Mouse (Mus musculus) stomach, embryonic 14.5 days (tissue): ENCODE data around the gene Tbx15. TPM values are rescaled to one million over a fixed set of nuclear protein-coding genes. Genes with fewer than 3 reads are reported as not detected.

ENCODE experiments used
- ATAC-seq: fragments of 200-750 bp; cut with Nextera tagmentation; 2 replicates; pipeline ENCODE4 v1.8.0; 2017; ENCODE audit warnings: low read depth, moderate TSS enrichment; ENCODE audit not compliant: insufficient number of reproducible peaks, insufficient read depth, low FRiP score
- H3K27ac ChIP-seq: fragments of 300-500 bp; sonication (generic); 2 replicates; pipeline ENCODE4 v1.5.1; 2014; ENCODE audit warnings: mild to moderate bottlenecking, low read length, moderate library complexity, mixed read lengths
- H3K27me3 ChIP-seq: fragments of 300-500 bp; sonication (generic); 2 replicates; pipeline ENCODE4 v1.6.1; 2014; ENCODE audit warnings: low read length, control low read depth, mixed read lengths; ENCODE audit not compliant: control insufficient read depth, insufficient read depth
- H3K36me3 ChIP-seq: fragments of 300-500 bp; sonication (generic); 2 replicates; pipeline ENCODE4 v1.6.1; 2014; ENCODE audit warnings: mild to moderate bottlenecking, control low read depth, low read length, moderate library complexity, mixed read lengths; ENCODE audit not compliant: control insufficient read depth, insufficient read depth
- H3K4me1 ChIP-seq: fragments of 300-500 bp; sonication (generic); 2 replicates; pipeline ENCODE4 v1.6.1; 2014; ENCODE audit warnings: low read length, control low read depth, mixed read lengths; ENCODE audit not compliant: control insufficient read depth, insufficient read depth
- H3K4me2 ChIP-seq: fragments of 300-500 bp; sonication (generic); replicated peaks from 2 replicates; pipeline ENCODE4 v1.6.1; 2014; ENCODE audit warnings: low read depth, low read length, control low read depth
- H3K4me3 ChIP-seq: fragments of 300-500 bp; sonication (generic); 2 replicates; pipeline ENCODE4 v1.5.1; 2014; ENCODE audit warnings: low read depth, low read length, control low read depth
- H3K9ac ChIP-seq: fragments of 300-500 bp; sonication (generic); replicated peaks from 2 replicates; pipeline ENCODE4 v1.6.1; 2014; ENCODE audit warnings: low read depth, mild to moderate bottlenecking, control low read depth, low read length, moderate library complexity, mixed read lengths
- H3K9me3 ChIP-seq: fragments of 300-500 bp; sonication (generic); 2 replicates; pipeline ENCODE4 v1.6.1; 2016; ENCODE audit warnings: low read depth, low read length, control low read depth; ENCODE audit not compliant: control insufficient read depth
- WGBS: fragments of 180-500 bp; shearing (Covaris S2); extraction: QIAGEN DNeasy Blood & Tissue Kit; methylation state at CpG from one replicate; pipeline ENCODE4 v1.1.7; 2014; 5-methylcytosine and 5-hydroxymethylcytosine counted together
- polyA plus RNA-seq: library from polyadenylated mRNA; unstranded; fragments of >200 nt; fragmentation: Nextera tagmentation; extraction: Ambion mirVana; gene quantifications from 2 replicates; pipeline ENCODE4 v1.2.1, GENCODE M21; 2014

The Tbx15 gene
- polyA plus RNA-seq, 1 experiment from 2014 or later: 0.13 TPM

DNA sequence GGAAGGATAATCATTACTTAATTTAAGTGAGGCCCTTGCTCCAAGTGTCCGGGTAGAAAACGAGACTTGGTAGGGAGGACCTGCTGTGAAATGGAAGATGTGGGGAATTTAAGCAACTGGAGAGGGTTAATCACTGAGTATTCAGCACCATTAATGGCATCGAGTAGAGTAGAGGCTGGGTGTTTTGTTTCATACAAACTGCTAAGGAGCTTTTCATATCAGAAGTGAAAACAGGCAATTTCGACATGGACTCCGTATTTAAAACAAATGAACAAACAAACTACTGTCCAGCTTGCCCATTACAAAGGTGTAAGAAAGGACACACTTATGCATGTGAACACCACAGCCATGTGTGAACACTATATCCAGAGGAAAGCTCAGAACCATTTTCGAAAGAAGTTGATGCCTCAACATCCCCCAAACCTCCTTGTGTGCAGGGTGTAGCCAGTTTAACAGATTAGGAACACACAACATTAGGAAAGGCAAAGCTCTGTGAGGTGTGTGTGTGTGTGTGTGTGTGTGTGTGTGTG lies 19.6 kb downstream of the Tbx15 start:
- WGBS: 11% methylated on average over 6 of the region's 6 CpGs
- no peak overlapping the region for H3K27ac ChIP-seq
- no peaks in the 10 kb centered on the region for H3K36me3 ChIP-seq
- H3K4me3 ChIP-seq: no peak overlapping the region
- H3K4me1 ChIP-seq: no peaks in the 10 kb centered on the region
- no peak overlapping the region for H3K9ac ChIP-seq
- no peak overlapping the region for H3K4me2 ChIP-seq
- peaks cover 55% of the 10 kb centered on the region for H3K27me3 ChIP-seq
- no peaks in the 10 kb centered on the region for H3K9me3 ChIP-seq
- no peak for ATAC-seq

DNA sequence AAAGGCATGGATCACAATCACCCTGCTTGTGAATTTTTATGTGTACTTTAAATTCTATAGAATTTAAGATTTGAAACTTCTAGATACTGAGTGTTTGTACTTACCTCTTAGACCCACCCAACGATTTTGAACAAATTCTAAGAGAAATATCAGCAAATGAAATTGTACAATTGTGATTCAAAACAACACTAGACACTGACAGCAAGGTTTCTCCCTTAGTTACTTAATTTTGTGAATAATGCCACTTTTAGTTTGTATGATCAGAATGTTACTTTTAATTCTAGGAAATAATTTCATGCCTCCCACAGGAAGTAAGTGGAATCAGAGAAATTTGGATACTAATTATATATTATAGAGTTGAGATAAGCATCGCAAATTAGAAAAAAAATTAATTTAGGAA lies 20.2 kb downstream of the Tbx15 start:
- Histone ChIP-seq H3K4me3 (no peak overlapping the region), H3K36me3 (no peaks in the 10 kb centered on the region), H3K4me1 (no peaks in the 10 kb centered on the region), H3K4me2 (no peak overlapping the region), H3K27ac (no peak overlapping the region), H3K9me3 (no peaks in the 10 kb centered on the region), H3K9ac (no peak overlapping the region), H3K27me3 (peaks cover 57% of the 10 kb centered on the region)
- 38% methylated on average over 2 of the region's 2 CpGs for WGBS
- ATAC-seq: no peak

DNA sequence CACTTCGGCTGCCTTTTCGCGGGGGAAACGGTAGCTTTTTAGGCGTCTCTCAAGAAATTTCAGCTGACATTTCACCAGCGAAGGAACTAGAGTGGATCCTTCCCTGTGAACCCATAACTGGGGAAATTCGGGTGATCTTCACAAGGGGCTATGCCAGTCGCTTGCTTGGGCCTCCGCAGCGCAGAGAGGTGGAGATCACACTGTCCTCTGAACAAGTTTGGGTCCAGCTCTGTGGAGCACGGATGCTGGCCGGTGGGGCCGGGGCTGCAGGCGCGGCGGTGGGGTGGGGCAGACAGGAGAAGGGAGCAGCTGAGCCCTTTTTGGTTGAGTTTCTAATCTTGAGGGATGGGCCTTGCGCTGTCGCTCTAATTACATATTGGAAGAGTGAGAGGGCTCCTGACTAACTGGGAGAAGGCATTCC lies 21.2 kb downstream of the Tbx15 start:
- Histone ChIP-seq H3K4me1 (no peaks in the 10 kb centered on the region), H3K4me2 (no peak overlapping the region), H3K36me3 (no peaks in the 10 kb centered on the region), H3K27me3 (peaks cover 47% of the 10 kb centered on the region), H3K9ac (no peak overlapping the region), H3K4me3 (no peak overlapping the region), H3K27ac (no peak overlapping the region), H3K9me3 (no peaks in the 10 kb centered on the region)
- WGBS: under 1% methylated on average over 18 of the region's 18 CpGs
- ATAC-seq: no peak

DNA sequence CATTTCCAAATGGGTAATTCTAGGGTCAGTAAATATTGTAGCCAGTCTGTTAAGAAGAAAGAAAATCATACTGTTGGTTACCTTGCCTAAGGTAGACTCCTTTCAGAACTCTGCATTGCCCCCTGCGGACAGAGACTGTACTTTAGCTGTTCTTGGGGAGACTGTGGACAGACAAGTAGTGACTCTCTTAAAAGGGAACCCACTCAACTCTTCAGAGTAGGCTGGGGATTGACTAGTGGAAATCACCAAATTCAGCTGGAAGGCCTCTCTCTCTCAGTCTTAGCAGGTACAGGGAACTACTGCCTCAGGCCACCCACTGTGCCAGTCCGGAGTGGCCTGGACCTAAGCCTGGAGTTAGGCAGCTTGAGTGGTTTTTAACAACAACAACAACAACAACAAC lies 21.8 kb downstream of the Tbx15 start:
- H3K27me3 ChIP-seq: peaks cover 48% of the 10 kb centered on the region
- no peaks in the 10 kb centered on the region for H3K36me3 ChIP-seq
- no peak overlapping the region for H3K4me2 ChIP-seq
- no peaks in the 10 kb centered on the region for H3K9me3 ChIP-seq
- no peak overlapping the region for H3K4me3 ChIP-seq
- H3K9ac ChIP-seq: no peak overlapping the region
- ATAC-seq: no peak
- WGBS: 9% methylated on average over 2 of the region's 2 CpGs
- H3K27ac ChIP-seq: no peak overlapping the region
- H3K4me1 ChIP-seq: no peaks in the 10 kb centered on the region

DNA sequence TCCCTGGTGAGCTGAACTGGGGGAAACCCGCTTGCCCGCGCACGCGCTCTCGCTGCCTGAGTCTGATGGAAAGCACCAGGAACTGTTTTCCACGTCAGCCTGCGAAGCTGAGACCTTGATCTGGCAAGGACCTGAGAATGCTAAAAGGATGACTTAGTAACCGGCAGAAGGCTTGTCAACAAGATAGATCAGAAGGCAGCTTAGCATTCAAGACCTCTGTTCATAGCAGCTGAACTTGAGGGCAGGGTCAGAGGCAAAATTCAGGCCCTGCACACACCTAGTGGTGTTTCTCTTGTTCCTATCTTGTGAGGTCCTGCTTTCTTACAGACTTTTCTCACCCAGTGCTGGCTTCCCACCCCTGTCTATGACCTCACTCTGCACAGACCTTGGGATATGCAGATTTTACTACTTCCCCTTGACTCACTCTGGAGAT lies 23.3 kb downstream of the Tbx15 start:
- no peak overlapping the region for H3K4me2 ChIP-seq
- no peaks in the 10 kb centered on the region for H3K4me1 ChIP-seq
- H3K9me3 ChIP-seq: no peaks in the 10 kb centered on the region
- 14% methylated on average over 9 of the region's 9 CpGs for WGBS
- no peak for ATAC-seq
- H3K9ac ChIP-seq: no peak overlapping the region
- no peak overlapping the region for H3K4me3 ChIP-seq
- H3K27me3 ChIP-seq: peaks cover 41% of the 10 kb centered on the region
- H3K27ac ChIP-seq: no peak overlapping the region
- no peaks in the 10 kb centered on the region for H3K36me3 ChIP-seq

DNA sequence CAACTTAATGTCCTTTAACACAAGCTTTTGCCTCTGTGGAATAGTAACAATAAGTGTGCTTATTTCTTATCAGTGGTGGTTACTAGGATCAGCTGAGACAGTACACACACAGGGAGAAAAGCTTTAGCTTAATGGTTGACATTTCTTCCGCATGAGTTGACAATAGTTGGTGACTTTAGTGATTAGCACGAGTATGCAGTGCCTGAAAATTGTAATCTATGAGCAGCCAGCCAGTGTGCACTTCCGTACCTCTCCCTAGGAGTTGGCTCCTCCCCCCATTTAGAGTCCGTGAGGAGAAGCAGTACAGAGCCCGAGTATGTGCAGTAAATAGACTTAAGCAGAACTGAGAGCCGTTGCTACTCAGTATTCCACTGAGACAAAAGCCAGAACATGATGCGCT lies 24.5 kb downstream of the Tbx15 start:
- no peaks in the 10 kb centered on the region for H3K4me1 ChIP-seq
- 27% methylated on average over 7 of the region's 7 CpGs for WGBS
- ATAC-seq: no peak

DNA sequence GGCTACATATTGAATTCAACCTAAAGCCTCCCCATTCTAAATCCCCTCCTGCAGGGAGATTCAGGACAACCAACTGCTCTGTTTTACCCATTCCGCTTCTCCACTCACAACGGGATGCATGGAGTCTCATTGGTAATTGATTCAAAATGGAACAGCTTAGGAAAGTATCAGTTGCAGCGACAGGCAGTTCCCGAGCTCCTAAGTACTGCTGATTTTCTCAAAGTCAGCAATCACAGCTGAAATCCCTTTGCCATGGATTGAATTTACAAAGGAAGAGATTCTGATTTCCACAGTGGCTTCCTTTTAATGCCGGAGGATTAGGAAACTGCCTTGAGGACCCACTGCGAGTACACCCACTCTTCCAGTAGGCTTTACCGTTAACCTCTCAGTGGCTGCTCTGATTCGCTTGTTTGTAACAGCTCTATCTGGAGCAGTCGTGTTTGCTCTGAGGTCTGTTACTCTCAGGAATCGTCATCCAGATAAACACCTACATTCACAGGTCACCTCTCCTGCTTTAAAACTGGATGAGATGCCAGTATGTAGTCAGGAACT lies 26.6 kb downstream of the Tbx15 start:
- no peaks in the 10 kb centered on the region for H3K4me1 ChIP-seq
- WGBS: 52% methylated on average over 10 of the region's 10 CpGs
- no peaks in the 10 kb centered on the region for H3K36me3 ChIP-seq
- H3K27me3 ChIP-seq: peaks cover 31% of the 10 kb centered on the region
- H3K4me2 ChIP-seq: no peak overlapping the region
- H3K4me3 ChIP-seq: no peak overlapping the region
- no peaks in the 10 kb centered on the region for H3K9me3 ChIP-seq
- no peak overlapping the region for H3K27ac ChIP-seq
- H3K9ac ChIP-seq: no peak overlapping the region
- ATAC-seq: no peak

More for the DNA sequence above, 24.5 kb downstream of the Tbx15 start:
- Histone ChIP-seq H3K9me3 (no peaks in the 10 kb centered on the region), H3K27me3 (peaks cover 36% of the 10 kb centered on the region), H3K9ac (no peak overlapping the region), H3K4me2 (no peak overlapping the region), H3K27ac (no peak overlapping the region), H3K4me3 (no peak overlapping the region), H3K36me3 (no peaks in the 10 kb centered on the region)

DNA sequence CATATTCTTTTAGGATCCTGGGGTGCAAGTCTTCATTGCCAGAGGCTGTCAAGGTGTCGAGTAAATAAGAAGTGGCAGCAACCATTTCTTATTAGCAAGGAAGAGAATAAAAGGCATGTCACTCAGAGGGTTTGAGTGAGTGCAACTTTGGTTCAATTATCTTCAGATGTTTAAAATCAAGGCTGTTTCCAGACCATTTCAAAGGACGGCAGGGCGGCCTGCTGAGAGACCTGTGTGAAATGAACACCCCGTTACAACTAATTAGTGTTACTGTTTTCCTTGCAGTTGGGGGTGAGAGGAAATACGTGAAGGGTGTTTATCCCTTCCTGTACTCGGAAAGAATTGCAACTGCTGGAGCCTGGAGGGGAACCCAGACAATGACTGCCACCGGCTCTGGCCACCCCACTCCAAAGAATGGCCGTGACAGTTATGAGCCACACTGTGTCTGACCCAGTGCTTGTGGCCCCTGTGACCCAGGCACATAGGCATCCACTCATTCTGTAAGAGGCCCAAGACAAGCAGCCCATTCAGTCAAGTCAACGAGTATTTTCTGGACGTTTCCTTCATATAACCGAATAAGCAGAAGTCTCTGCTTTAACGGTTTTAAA lies 37.9 kb downstream of the Tbx15 start:
- no peak for ATAC-seq
- WGBS: 52% methylated on average over 12 of the region's 12 CpGs
- H3K27ac ChIP-seq: no peak overlapping the region

DNA sequence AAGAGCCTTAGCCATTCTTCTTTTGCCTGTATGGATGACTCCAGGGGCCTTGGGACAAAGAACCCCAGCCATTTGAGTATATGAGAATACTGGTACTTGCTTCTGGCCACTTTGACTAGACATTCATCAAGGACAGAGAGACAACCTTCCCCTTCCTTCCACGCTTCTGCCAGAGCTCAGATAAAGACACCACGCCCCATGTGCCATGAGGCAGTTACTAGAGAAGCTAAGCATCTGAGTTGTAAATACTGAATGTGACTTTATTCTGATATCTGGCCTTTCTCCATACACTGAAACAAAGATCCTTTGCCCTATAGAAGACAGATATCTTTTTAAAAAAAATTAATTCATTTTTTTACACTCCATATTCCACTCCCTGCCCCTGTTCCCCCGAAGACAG lies 39.5 kb downstream of the Tbx15 start:
- Histone ChIP-seq H3K9me3 (no peaks in the 10 kb centered on the region), H3K27ac (no peak overlapping the region), H3K4me2 (no peak overlapping the region), H3K9ac (no peak overlapping the region), H3K4me3 (no peak overlapping the region), H3K4me1 (no peaks in the 10 kb centered on the region), H3K36me3 (no peaks in the 10 kb centered on the region), H3K27me3 (no peaks in the 10 kb centered on the region)
- ATAC-seq: no peak
- WGBS: 78% methylated on average over 3 of the region's 3 CpGs

More for the DNA sequence above, 37.9 kb downstream of the Tbx15 start:
- no peak overlapping the region for H3K9ac ChIP-seq
- H3K9me3 ChIP-seq: no peaks in the 10 kb centered on the region
- no peak overlapping the region for H3K4me2 ChIP-seq
- H3K4me3 ChIP-seq: no peak overlapping the region
- H3K27me3 ChIP-seq: no peaks in the 10 kb centered on the region
- no peaks in the 10 kb centered on the region for H3K4me1 ChIP-seq
- no peaks in the 10 kb centered on the region for H3K36me3 ChIP-seq
